Mouse (Mus musculus) small intestine, adult 2 months (tissue): ENCODE measurements around the gene Med12. TPM values are rescaled to one million over a fixed set of nuclear protein-coding genes. Genes with fewer than 3 reads are reported as not detected.

Experiments used
- H3K27ac ChIP-seq: fragments of 200-500 bp; 2 replicates; pipeline ENCODE4 v1.5.1; 2012; ENCODE audit warnings: low read depth, low read length, control low read depth, inconsistent platforms; ENCODE audit not compliant: insufficient read depth
- H3K27me3 ChIP-seq: fragments of 200-500 bp; 2 replicates; pipeline ENCODE4 v1.6.1; 2012; ENCODE audit warnings: mild to moderate bottlenecking, moderate library complexity, low read length, inconsistent platforms; ENCODE audit not compliant: control insufficient read depth, insufficient read depth
- H3K36me3 ChIP-seq: fragments of 200-500 bp; 2 replicates; pipeline ENCODE4 v1.6.1; 2012; ENCODE audit warnings: mild to moderate bottlenecking, low read length, control low read depth, inconsistent platforms; ENCODE audit not compliant: control insufficient read depth, insufficient read depth
- H3K4me1 ChIP-seq: fragments of 200-500 bp; 2 replicates; pipeline ENCODE4 v1.6.1; 2012; ENCODE audit warnings: low read length, inconsistent platforms, mixed read lengths; ENCODE audit not compliant: control insufficient read depth, insufficient read depth, insufficient read length
- H3K4me3 ChIP-seq: fragments of 200-500 bp; 2 replicates; pipeline ENCODE4 v1.5.1; 2012; ENCODE audit warnings: low read depth, mild to moderate bottlenecking, control low read depth, inconsistent platforms, low read length, moderate library complexity
- CTCF ChIP-seq: fragments of 200-500 bp; IDR thresholded peaks from 2 replicates; pipeline ENCODE4 v1.5.1; 2012; ENCODE audit warnings: low read depth, mild to moderate bottlenecking, control low read depth, inconsistent platforms, low read length, moderate library complexity, mixed read lengths; ENCODE audit not compliant: insufficient replicate concordance, insufficient read length; ENCODE audit errors: extremely low read depth
- POLR2A ChIP-seq: fragments of 200-500 bp; IDR thresholded peaks from 2 replicates; pipeline ENCODE4 v1.6.1; 2012; ENCODE audit warnings: low read depth, mild to moderate bottlenecking, control low read depth, inconsistent platforms, low read length, moderate library complexity
- WGBS: fragments of 180-500 bp; shearing (Covaris S2); methylation state at CpG from one replicate; pipeline ENCODE4 v1.1.7; 2018; 5-methylcytosine and 5-hydroxymethylcytosine counted together
- polyA plus RNA-seq: library from polyadenylated mRNA; depleted of rRNA; stranded (reverse); fragments of >200 nt; gene quantifications from 2 replicates; pipeline ENCODE4 v1.2.3, GENCODE M21; 2012; rRNA removed

Med12 gene
- 77.9 and 155 TPM in 2 replicates for polyA plus RNA-seq

- WGBS: 13% methylated on average over 50 of the region's 54 CpGs
Measured at GRCm38 (mm10) chrX:101273875-101274738, at the start of gene Med12. Gene Med12 (plus strand): TSS chrX:101274030.

GRCm38 (mm10) chrX:101245011-101245410 lies 28.8 kb upstream of the Med12 start:
- Histone ChIP-seq H3K27me3 (no peaks in the 10 kb centered on the region), H3K4me1 (no peaks in the 10 kb centered on the region), H3K36me3 (no peaks in the 10 kb centered on the region), H3K4me3 (no peak overlapping the region), H3K27ac (no peak overlapping the region)
- WGBS: 22% methylated on average over 1 of the region's 1 CpGs
- TF ChIP-seq POLR2A (no peak), CTCF (no peak)

More at GRCm38 (mm10) chrX:101273875-101274738, at the start of gene Med12:
- TF ChIP-seq POLR2A: no peak
- no peak for TF ChIP-seq CTCF
- Histone ChIP-seq H3K4me1 (peaks cover 4% of the 10 kb centered on the region; the same call in 1 of the 2 replicates), H3K4me3 (peak within 1 kb of the TSS; percentile 98), H3K36me3 (peaks cover 13% of the 10 kb centered on the region), H3K27ac (0 out of 2 replicates have a peak within 1 kb of the TSS, but pooled peaks have one; percentile 64), H3K27me3 (no peaks in the 10 kb centered on the region)

- TF ChIP-seq POLR2A: no peak
- no peak for TF ChIP-seq CTCF
- 15% methylated on average over 46 of the region's 47 CpGs for WGBS
Measured at GRCm38 (mm10) chrX:101253952-101254729, 19.7 kb upstream of the Med12 start, which contains the start of gene Foxo4. Gene Foxo4 (plus strand): TSS chrX:101254528.

GRCm38 (mm10) chrX:101254740-101255139 lies 19.1 kb upstream of the Med12 start:
- 18% methylated on average over 26 of the region's 26 CpGs for WGBS
- peaks cover 4% of the 10 kb centered on the region; the same call in 1 of the 2 replicates for H3K36me3 ChIP-seq
- TF ChIP-seq CTCF (no peak), POLR2A (no peak)
- H3K4me1 ChIP-seq: 0 out of 2 replicates have a peak, but pooled peaks cover 2% of the 10 kb centered on the region
- H3K27ac ChIP-seq: 0 out of 2 replicates have a peak overlapping the region, but pooled peaks have one; percentile 26
- no peaks in the 10 kb centered on the region for H3K27me3 ChIP-seq
- peak overlapping the region; percentile 90 for H3K4me3 ChIP-seq

More at GRCm38 (mm10) chrX:101253952-101254729, 19.7 kb upstream of the Med12 start, which contains the start of gene Foxo4:
- Histone ChIP-seq H3K4me3 (peak within 1 kb of the TSS; percentile 90), H3K27ac (0 out of 2 replicates have a peak within 1 kb of the TSS, but pooled peaks have one; percentile 26), H3K4me1 (0 out of 2 replicates have a peak, but pooled peaks cover 2% of the 10 kb centered on the region), H3K36me3 (peaks cover 4% of the 10 kb centered on the region; the same call in 1 of the 2 replicates), H3K27me3 (no peaks in the 10 kb centered on the region)

GRCm38 (mm10) chrX:101256603-101257002 lies 17.2 kb upstream of the Med12 start:
- WGBS: 87% methylated on average over 13 of the region's 13 CpGs
- H3K36me3 ChIP-seq: peaks cover 4% of the 10 kb centered on the region; the same call in 1 of the 2 replicates
- TF ChIP-seq POLR2A (no peak), CTCF (0 out of 2 replicates have a peak, but pooled peaks have one; percentile 15)
- H3K4me1 ChIP-seq: 0 out of 2 replicates have a peak, but pooled peaks cover 2% of the 10 kb centered on the region
- H3K4me3 ChIP-seq: no peak overlapping the region
- no peaks in the 10 kb centered on the region for H3K27me3 ChIP-seq
- H3K27ac ChIP-seq: no peak overlapping the region

- no peak for TF ChIP-seq POLR2A
- TF ChIP-seq CTCF: no peak
- H3K4me3 ChIP-seq: no peak overlapping the region
- 0 out of 2 replicates have a peak, but pooled peaks cover 2% of the 10 kb centered on the region for H3K4me1 ChIP-seq
- H3K27me3 ChIP-seq: no peaks in the 10 kb centered on the region
- H3K27ac ChIP-seq: no peak overlapping the region
- H3K36me3 ChIP-seq: peaks cover 4% of the 10 kb centered on the region; the same call in 1 of the 2 replicates
- 56% methylated on average over 11 of the region's 13 CpGs for WGBS
Measured at GRCm38 (mm10) chrX:101260441-101261325, 13.1 kb upstream of the Med12 start.
